Mouse (Mus musculus): Measurements from ENCODE around the gene Tpk1.

Gene Tpk1

DNA sequence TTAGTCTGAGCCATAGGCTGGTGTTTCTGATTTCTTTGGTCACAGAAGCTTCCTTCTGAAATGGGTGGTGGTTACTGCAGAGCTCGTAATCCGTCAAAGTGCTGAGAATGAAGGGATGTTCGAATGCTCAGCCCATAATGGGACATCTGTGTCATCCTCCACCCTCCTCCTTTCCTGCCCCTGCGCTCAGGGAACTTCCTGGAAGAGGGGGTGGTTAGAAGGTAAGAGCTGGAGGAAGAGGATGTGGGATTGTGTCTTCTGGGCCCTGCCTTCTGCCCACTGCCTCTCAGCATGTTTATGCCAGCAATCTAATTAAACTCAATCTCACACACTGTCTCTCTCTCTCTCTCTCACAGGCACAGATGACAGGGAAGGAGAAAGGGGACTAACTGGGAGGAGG, 317.0 kb downstream of the Tpk1 start:
- DNase-seq = no peak

DNA sequence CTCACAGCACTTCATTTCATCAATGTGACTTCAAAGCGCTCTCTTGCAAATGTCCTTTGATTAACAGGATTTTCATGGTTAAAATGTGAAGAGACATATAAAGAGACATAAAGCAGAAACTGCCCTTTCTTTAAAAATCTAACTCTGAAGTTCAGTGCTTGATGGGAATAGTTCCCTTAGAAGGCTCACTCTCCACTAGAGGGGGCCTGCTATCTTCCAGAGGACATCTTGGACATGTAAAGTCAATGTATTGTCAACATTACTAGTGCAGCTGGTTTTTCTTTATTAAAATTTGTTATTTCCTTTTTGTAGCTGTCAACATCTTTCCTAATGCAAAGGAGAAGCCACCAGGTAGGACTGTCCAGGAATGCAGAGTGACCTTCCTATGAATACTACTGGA, 318.4 kb downstream of the Tpk1 start:
- DNase-seq = no peak

DNA sequence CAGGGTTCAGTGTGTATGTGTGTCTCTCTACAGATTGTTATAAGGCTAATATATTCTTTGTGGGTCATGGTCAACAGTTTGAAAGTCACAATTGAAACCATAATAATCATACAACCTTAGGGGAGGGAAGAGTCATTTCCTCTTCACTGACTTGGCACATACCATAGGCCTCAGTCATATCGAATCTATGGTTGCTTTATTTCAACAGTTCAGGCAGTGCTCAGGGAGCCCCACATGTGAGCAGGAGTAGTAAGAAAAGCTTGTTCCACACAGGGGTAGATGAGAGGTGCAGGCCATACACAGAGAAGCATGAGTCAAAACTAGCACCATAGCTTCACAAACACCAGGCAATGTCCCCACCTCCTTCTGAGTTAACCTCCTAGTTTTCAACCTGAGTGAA, 323.1 kb downstream of the Tpk1 start:
- DNase-seq = no peak

DNA sequence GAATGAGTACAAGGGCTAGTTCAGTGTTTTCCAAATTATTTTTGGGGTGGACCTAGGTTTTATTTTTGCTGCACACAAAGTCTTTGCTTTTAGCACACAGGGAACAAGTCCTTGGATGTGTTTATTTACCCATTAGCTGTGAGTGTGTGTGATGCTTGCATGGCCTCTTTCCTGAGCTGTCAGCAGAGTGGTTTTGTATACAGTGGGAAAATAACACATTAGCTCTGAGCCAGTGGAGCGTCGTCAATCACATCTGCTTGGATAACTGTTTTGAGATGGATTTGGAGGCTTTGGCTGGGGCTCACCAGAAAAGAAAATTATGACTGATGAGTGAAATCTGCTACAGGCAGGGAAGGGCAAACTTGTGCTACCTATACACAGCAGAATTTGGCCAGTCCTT, 323.7 kb downstream of the Tpk1 start:
- DNase-seq = no peak

DNA sequence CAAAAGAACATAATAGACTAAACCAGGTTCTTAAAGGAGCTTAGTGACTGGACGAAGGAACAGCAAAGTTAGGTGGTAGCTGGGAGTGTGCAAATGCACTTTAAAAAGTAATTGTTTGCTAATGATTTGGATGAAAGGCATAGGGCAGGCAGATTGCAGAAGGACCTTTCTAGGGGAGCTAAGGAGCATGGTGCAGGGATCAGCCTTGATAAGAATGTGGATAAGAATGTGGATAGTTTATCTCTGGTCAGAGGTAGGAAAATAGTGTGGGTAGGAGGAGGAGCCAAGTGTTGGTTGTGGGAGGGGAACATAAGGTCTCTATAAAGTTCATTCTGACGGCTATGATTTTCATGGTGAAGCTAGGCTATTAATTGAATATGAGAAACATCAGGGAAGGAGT, 327.3 kb downstream of the Tpk1 start:
- no peak for DNase-seq

DNA sequence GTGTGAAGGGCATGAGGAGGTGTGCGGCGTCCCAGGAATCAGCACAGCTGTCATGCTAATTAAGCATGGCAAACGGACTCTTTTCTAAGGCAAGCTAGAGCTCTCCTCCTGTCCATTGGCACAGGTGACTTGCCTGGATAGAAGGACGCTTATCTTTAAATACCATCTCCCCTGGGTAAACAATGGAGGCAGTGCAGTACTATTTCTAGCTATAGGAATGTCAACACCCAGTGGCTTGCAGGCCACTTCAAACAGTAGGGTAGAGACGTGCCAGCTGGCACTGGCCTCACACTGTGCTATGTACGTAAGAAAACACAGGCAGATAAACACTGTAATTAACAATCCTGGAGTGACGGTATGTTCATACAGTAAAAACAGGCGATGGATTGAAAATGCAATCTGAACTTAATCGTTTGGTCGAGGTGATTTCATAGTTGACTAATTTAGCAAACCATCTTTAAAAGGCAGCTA, 328.6 kb downstream of the Tpk1 start:
- peak; percentile 78 to 82 for DNase-seq

DNA sequence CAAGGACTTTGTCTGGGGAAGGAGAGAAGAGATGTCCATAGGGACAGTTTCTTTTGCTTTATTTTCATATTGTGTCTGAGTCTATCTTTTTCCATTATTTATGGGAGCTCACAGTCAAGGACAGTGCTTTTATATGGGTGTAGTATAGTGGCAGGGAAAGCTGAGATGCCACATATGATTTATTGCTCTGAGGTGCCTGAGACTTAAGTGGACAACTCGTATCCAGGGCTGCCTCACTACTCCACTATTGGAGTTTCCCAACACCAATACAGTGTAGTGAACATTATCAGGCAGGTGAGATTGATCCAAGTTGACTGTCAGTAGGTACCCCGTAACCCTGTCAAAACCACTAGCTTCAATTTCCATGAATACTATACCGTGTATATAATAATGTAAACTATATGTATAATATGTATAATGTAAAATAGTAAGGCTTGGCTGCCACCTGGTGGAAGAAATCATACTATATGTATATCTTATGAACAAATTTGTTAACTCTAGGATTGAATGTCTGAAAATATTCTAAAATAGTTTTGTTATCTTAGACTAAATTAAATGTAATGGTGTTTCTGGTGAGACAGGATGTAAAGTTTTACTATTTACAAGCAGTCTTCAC, 330.4 kb downstream of the Tpk1 start:
- DNase-seq = peak in 1 of 2 experiments; percentile 44

DNA sequence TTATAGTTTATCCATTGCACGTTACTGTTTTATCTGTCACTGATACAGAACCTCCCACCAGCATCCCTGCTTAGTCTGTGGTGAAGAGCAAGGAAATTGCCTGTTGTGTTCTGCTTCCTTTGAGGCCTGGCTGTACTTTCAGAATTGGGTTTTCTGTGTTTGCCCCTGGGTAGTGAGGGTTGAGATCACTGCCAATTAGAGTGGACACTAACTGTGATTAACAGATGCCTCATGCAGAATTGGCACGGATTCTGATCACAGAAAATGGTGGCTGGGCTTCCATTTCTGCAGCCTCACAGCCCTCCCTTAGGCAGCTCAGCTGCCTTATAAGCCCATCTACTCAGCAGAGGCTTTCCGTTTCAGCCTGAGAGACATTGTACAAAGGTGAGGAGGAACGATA, 332.6 kb downstream of the Tpk1 start:
- peak; percentile 83 to 93 for DNase-seq

DNA sequence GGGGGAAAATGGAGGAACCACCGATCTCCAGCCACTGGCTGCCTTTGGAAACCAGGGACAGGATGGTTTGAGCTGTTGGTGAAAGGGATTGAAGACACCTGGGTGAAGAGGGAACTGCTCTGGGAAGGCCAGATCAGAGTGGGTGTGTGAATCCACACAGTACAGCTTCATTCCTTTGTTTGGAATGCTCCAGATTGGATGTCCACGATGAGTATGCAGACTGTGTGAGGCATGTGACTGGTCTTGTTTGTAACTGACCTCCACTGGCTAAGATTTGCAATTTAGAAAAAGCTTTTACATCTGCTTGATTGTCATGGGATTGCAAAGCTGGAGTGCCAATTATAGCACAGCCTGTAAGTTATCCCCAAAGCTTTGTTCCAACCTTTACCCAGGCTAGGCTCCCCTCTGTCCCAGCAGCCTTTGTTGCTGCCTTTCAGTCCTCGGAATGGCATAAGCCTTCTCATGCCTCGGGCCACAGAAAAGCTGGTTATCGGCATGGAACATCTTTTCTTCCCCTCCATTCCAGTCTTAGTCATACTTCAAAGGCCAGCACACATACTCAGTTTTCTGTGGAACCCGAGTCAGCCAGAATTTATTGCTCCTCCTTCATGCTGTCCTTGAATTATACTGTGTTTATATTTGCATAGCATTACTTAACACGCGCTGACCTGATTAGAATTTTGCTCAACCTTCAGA, 353.0 kb downstream of the Tpk1 start:
- DNase-seq = no peak

DNA sequence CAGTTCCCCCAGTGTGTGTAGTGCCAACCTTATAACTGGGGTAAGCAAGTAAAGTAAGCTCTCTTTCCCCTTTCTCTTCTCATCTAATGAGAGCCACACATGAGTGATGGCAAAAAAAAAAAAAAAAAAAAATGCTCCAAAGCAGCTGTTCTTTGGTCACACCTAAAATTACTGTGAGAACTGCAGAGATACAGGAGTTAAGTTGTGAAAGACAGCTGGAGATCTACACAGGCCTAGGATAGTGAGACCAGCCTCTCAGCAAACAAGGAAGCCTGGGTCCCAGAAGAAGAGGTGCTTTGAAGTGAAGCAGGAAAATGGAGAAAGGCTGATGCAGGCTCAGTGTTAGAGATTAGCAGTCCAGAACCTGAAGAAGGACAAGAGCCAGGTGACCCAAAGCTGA, 353.5 kb downstream of the Tpk1 start:
- DNase-seq = no peak

DNA sequence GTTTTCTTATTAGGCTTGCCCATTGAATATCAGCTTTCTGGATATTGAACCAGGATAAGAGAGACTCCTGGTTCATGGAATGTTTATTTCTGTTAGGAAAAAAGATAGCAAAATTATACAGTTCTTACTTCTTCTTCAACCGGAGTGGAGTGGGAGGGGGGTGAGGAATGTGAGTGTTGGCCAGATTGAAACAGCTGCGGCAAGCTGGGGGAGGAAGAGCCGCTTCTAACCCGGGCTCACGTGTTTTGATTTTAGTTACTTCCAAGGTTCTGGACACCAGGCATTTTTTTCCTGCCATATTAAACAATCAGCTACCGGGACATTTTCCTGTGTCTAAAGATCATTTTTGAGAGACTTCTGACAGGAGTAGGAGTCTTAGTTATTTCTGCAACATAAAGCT, 356.0 kb downstream of the Tpk1 start:
- no peak for DNase-seq

DNA sequence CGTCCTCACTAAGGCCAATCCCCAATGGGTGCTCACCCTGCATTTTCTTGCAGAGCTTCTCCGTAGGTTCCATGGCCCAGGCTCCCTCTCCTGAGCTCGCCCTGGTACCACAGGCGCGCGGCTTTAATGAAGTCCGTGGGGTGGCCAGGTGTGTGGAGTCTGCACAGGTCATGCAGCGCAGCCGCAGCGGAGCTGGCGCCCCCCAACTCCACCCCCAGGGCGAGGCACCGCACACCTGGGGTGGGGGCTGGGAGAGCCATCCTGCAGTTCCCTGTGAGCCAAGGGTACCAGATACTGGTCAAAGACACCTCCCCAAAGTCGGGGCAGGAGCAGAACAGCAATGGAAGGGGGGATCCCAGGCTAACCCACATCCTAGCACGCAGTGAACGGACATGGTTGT, 356.6 kb downstream of the Tpk1 start, which contains the start of gene Nobox:
Gene Nobox, minus strand, starts transcription at position 101 of the 400 bp plus-strand sequence.
- DNase-seq = no peak

DNA sequence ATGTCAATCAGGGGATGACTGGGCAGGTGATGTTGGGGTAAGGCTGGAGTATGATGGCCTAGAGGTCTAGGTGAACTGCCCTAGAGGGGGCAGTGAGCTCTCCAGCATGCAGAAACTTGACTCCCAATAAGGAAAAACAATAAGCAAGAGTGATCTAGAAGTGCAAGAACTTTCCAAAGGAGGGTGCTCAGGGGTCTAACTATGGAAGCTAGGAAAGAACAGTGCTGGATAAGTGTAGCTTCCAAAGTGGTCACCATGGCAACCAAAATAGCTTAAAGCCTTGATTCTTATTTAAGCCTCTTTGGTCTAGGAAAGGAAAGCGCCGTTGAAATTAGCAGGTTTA, 368.6 kb downstream of the Tpk1 start:
- no peak for DNase-seq

DNA sequence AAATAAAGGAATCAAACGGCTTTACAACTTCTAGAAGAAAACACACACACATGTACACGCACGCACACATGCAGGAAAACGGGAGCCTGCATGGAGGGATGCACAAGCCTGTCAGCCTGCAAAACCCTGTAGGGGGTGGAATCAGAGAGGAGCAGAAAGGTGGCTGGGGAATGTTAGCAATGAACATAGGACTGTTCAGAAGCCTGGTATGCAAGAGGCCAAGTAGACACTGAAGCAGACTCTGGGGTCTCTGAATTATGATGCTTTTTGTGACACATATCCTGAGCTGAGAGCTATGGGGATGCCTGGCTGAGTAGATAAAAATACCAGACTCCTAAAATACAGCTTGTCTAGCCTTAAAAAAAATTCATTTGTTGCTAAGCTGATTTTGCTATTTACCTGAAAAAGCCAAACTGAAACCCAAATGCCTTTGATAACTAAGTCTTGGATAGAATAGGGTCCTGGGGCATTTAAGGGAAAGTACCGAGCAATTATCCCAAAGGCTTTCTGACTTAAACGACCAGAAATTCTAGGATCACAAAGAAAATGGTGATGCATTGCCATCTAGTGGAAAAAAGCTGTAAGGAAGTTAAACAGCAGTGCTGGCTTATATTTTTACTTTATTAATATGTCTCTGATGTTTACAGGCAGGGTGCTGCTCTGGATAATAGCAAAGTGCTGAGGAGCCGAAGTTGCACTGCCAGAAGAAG, 369.1 kb downstream of the Tpk1 start:
- DNase-seq = peak; percentile 32 to 71

DNA sequence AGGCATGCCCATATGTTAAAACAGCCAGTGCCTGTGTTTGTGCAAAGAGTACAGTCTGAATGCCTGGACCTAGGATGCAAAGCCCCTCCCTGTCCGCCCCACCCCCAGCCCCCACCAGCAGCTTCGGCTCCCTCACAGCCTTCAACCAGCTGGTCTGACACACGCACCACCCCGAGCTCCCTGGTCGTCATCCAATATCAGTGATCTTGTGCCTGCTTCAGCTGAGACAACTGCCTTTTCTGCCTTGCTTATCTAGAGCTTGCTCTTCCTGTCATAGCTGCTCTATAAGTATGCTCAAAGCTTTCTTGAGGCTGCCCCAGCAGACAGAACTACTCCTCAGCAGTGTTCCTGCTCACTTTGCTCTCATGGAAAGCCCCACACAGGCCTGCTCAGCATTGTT, 370.2 kb downstream of the Tpk1 start:
- DNase-seq = peak; percentile 61 to 63

All from cerebellum, postnatal 14 days (tissue).